9 mouse cellular contexts compared by ENCODE assay signal in genomic region chr4:25035158-25035791, GRCm38 (mm10).
DNase-seq lines count a peak whose midpoint lies in the region; ATAC-seq and TF ChIP-seq lines count a peak whose summit lies in the region.
"Had no signal": no experiment of that assay in that cellular context is flagged by ENCODE, and none has a peak within 500 bp of the region (broad histone marks: within the 10 kb centered on the region; RNA-seq: fewer than 3 reads in every experiment).

No protein-coding gene starts in this region.

- TF ChIP-seq POLR2A in thymus, adult 2 months (IDR thresholded peaks at IDR 0.05; ENCODE audit: control insufficient read depth, extremely low read depth, insufficient read depth, low read length, poor library complexity): no peak

- no peaks in the 10 kb centered on the region for H3K36me3 ChIP-seq in neural tube, embryonic 11.5 days (ENCODE audit: control insufficient read depth, insufficient read depth, low read length)
- H3K36me3 ChIP-seq in neural tube, embryonic 15.5 days: no peaks in the 10 kb centered on the region
- H3K36me3 ChIP-seq in stomach, embryonic 14.5 days (ENCODE audit: control insufficient read depth, insufficient read depth, low read length): no peaks in the 10 kb centered on the region
- no peaks in the 10 kb centered on the region for H3K36me3 ChIP-seq in thymus, adult 2 months (ENCODE audit: control insufficient read depth, insufficient read depth, low read length)
- H3K36me3 ChIP-seq: hindbrain, embryonic 13.5 days had no signal

- H3K9me3 ChIP-seq in neural tube, embryonic 11.5 days (ENCODE audit: control insufficient read depth, low read length): no peaks in the 10 kb centered on the region
- no peaks in the 10 kb centered on the region for H3K9me3 ChIP-seq in neural tube, embryonic 15.5 days (replicated peaks)
- H3K9me3 ChIP-seq in stomach, embryonic 14.5 days (ENCODE audit: control insufficient read depth, low read depth, low read length): no peaks in the 10 kb centered on the region
- H3K9me3 ChIP-seq: hindbrain, embryonic 13.5 days had no signal

- 34% methylated on average over 6 of the region's 6 CpGs for WGBS in neural tube, embryonic 11.5 days
- 28% methylated on average over 6 of the region's 6 CpGs for WGBS in neural tube, embryonic 15.5 days
- 25% methylated on average over 6 of the region's 6 CpGs for WGBS in stomach, embryonic 14.5 days
- WGBS in thymus, adult 2 months: 46% methylated on average over 6 of the region's 6 CpGs

- DNase-seq in heart, postnatal 4 days: peak; percentile 5
- DNase-seq in heart, postnatal 25 days (ENCODE audit: low spot score): no peak
- peak; percentile 14 for DNase-seq in neural tube, embryonic 11.5 days (ENCODE audit: low spot score)
- DNase-seq in embryo, embryonic 9.5 days (ENCODE audit: extremely low spot score): peak; percentile 14
- DNase-seq in thymus, adult 2 months: no peak
- DNase-seq in thymus, postnatal 36 days: no peak

- H3K27me3 ChIP-seq in neural tube, embryonic 11.5 days (ENCODE audit: control insufficient read depth, insufficient read depth, low read length): no peaks in the 10 kb centered on the region
- H3K27me3 ChIP-seq in neural tube, embryonic 15.5 days (replicated peaks): no peaks in the 10 kb centered on the region
- H3K27me3 ChIP-seq in stomach, embryonic 14.5 days (ENCODE audit: control insufficient read depth, insufficient read depth, low read length): no peaks in the 10 kb centered on the region
- no peaks in the 10 kb centered on the region for H3K27me3 ChIP-seq in thymus, adult 2 months (ENCODE audit: control insufficient read depth, insufficient read depth, low read length)
- H3K27me3 ChIP-seq: hindbrain, embryonic 13.5 days had no signal

- no peak overlapping the region for H3K4me3 ChIP-seq in neural tube, embryonic 11.5 days (ENCODE audit: low read depth, low read length)
- H3K4me3 ChIP-seq in neural tube, embryonic 15.5 days (replicated peaks): no peak overlapping the region
- no peak overlapping the region for H3K4me3 ChIP-seq in stomach, embryonic 14.5 days (ENCODE audit: low read depth, low read length)
- H3K4me3 ChIP-seq in thymus, adult 2 months (ENCODE audit: control insufficient read depth, insufficient read depth, low read length): no peak overlapping the region
- H3K4me3 ChIP-seq: hindbrain, embryonic 13.5 days had no signal

- no peak overlapping the region for H3K9ac ChIP-seq in neural tube, embryonic 11.5 days (ENCODE audit: low read length)
- no peak overlapping the region for H3K9ac ChIP-seq in neural tube, embryonic 15.5 days (replicated peaks)
- no peak overlapping the region for H3K9ac ChIP-seq in stomach, embryonic 14.5 days (replicated peaks; ENCODE audit: low read depth, low read length)
- H3K9ac ChIP-seq: hindbrain, embryonic 13.5 days had no signal

- H3K4me1 ChIP-seq in neural tube, embryonic 11.5 days (ENCODE audit: control insufficient read depth, insufficient read depth, low read length): no peaks in the 10 kb centered on the region
- no peaks in the 10 kb centered on the region for H3K4me1 ChIP-seq in neural tube, embryonic 15.5 days
- no peaks in the 10 kb centered on the region for H3K4me1 ChIP-seq in stomach, embryonic 14.5 days (ENCODE audit: control insufficient read depth, insufficient read depth, low read length)
- H3K4me1 ChIP-seq in thymus, adult 2 months (replicated peaks; ENCODE audit: control insufficient read depth, insufficient read depth, low read length): no peaks in the 10 kb centered on the region
- H3K4me1 ChIP-seq: hindbrain, embryonic 13.5 days had no signal

- TF ChIP-seq CTCF in thymus, adult 2 months (IDR thresholded peaks at IDR 0.05; ENCODE audit: borderline replicate concordance, control insufficient read depth, extremely low read depth, insufficient read depth, low read length, poor library complexity): no peak

- H3K27ac ChIP-seq in neural tube, embryonic 11.5 days (ENCODE audit: low read depth, low read length): no peak overlapping the region
- H3K27ac ChIP-seq in neural tube, embryonic 15.5 days (replicated peaks): no peak overlapping the region
- H3K27ac ChIP-seq in stomach, embryonic 14.5 days (ENCODE audit: low read length): no peak overlapping the region
- no peak overlapping the region for H3K27ac ChIP-seq in thymus, adult 2 months (ENCODE audit: control insufficient read depth, insufficient read depth, low read length)
- H3K27ac ChIP-seq: hindbrain, embryonic 13.5 days had no signal

- intact Hi-C loops in heart, postnatal 25 days (cut with DNase I): no loop called here

- H3K4me2 ChIP-seq in neural tube, embryonic 11.5 days (ENCODE audit: low read depth): no peak overlapping the region
- H3K4me2 ChIP-seq in neural tube, embryonic 15.5 days: no peak overlapping the region
- H3K4me2 ChIP-seq in stomach, embryonic 14.5 days (replicated peaks; ENCODE audit: low read depth, low read length): no peak overlapping the region
- H3K4me2 ChIP-seq: hindbrain, embryonic 13.5 days had no signal

- ATAC-seq in neural tube, embryonic 11.5 days (ENCODE audit: insufficient read depth, low FRiP score, low TSS enrichment): no peak
- no peak for ATAC-seq in neural tube, embryonic 15.5 days (ENCODE audit: low FRiP score)
- 0 out of 2 replicates have a peak, but pooled peaks have one; percentile 37 for ATAC-seq in stomach, embryonic 14.5 days (ENCODE audit: insufficient number of reproducible peaks, insufficient read depth, low FRiP score, low read depth)

Comparison
In these comparisons a context has a peak if more than half of its experiments do, and no peak if none do; other contexts are left out.
1. DNase-seq: peak in heart, postnatal 4 days (single experiment), neural tube, embryonic 11.5 days (single experiment) and embryo, embryonic 9.5 days (single experiment); none in heart, postnatal 25 days (single experiment), thymus, adult 2 months (single experiment) and thymus, postnatal 36 days (0 of 2).